In the genomic region with DNA sequence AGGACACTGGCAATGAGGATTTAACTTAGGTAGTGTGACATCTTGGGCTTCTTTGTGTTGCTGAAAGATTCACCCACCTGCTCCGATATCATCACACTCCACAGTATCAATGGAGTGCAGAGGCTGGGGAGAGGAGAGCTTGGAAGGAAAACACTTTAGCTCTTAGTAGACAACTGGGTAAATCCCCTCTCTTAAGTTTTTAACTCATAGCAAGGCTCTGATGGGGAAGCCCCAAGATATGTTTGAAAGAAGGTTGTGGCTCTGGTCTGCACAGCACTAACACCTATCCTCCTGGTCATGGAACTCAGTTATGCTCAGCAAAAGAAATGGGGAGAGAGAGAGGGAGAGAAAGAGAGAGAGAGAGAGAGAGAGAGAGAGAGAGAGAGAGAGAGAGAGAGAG, we compare ENCODE assay signal across 41 mouse cellular contexts. TPM values are rescaled to one million over a fixed set of nuclear protein-coding genes. Genes with fewer than 3 reads are reported as not detected.
"Had no signal": no experiment of that assay in that cellular context is flagged by ENCODE, and none has a peak within 500 bp of the region (broad histone marks: within the 10 kb centered on the region; RNA-seq: fewer than 3 reads in every experiment).

No protein-coding gene starts in this region.

- H3K36me3 ChIP-seq: heart, embryonic 10.5 days; heart, embryonic 12.5 days; heart, embryonic 13.5 days; heart, embryonic 15.5 days; hindbrain, embryonic 10.5 days; hindbrain, embryonic 12.5 days; hindbrain, embryonic 13.5 days; hindbrain, embryonic 15.5 days; intestine, embryonic 15.5 days; kidney, embryonic 15.5 days had no signal

- H3K9me3 ChIP-seq: heart, embryonic 10.5 days; heart, embryonic 12.5 days; heart, embryonic 13.5 days; heart, embryonic 15.5 days; hindbrain, embryonic 10.5 days; hindbrain, embryonic 12.5 days; hindbrain, embryonic 13.5 days; hindbrain, embryonic 15.5 days; intestine, embryonic 15.5 days; kidney, embryonic 15.5 days had no signal

- H3K9ac ChIP-seq: heart, embryonic 12.5 days; heart, embryonic 13.5 days; heart, embryonic 15.5 days; hindbrain, embryonic 12.5 days; hindbrain, embryonic 13.5 days; hindbrain, embryonic 14.5 days; hindbrain, embryonic 15.5 days; intestine, embryonic 15.5 days; kidney, embryonic 15.5 days had no signal

- H3K4me2 ChIP-seq: heart, embryonic 11.5 days; heart, embryonic 12.5 days; heart, embryonic 13.5 days; heart, embryonic 15.5 days; hindbrain, embryonic 12.5 days; hindbrain, embryonic 13.5 days; hindbrain, embryonic 14.5 days; hindbrain, embryonic 15.5 days; intestine, embryonic 15.5 days; kidney, embryonic 15.5 days had no signal

- H3K27me3 ChIP-seq: heart, embryonic 12.5 days; heart, embryonic 13.5 days; heart, embryonic 15.5 days; hindbrain, embryonic 12.5 days; hindbrain, embryonic 13.5 days; hindbrain, embryonic 15.5 days; intestine, embryonic 15.5 days; kidney, embryonic 15.5 days had no signal

- H3K4me3 ChIP-seq: heart, embryonic 10.5 days; heart, embryonic 12.5 days; heart, embryonic 13.5 days; heart, embryonic 15.5 days; hindbrain, embryonic 10.5 days; hindbrain, embryonic 12.5 days; hindbrain, embryonic 13.5 days; hindbrain, embryonic 15.5 days; intestine, embryonic 15.5 days; kidney, embryonic 15.5 days; layer of hippocampus, adult 2 months; left cerebral cortex, adult 2 months had no signal

- H3K27ac ChIP-seq: heart, embryonic 10.5 days; heart, embryonic 13.5 days; heart, embryonic 15.5 days; hindbrain, embryonic 10.5 days; hindbrain, embryonic 12.5 days; hindbrain, embryonic 13.5 days; hindbrain, embryonic 14.5 days; hindbrain, embryonic 15.5 days; hindbrain, postnatal 0 days; intestine, embryonic 15.5 days; kidney, embryonic 15.5 days; kidney, postnatal 0 days; layer of hippocampus, adult 2 months; left cerebral cortex, adult 2 months had no signal

- H3K4me1 ChIP-seq: heart, embryonic 10.5 days; heart, embryonic 12.5 days; heart, embryonic 13.5 days; heart, embryonic 15.5 days; hindbrain, embryonic 10.5 days; hindbrain, embryonic 12.5 days; hindbrain, embryonic 13.5 days; hindbrain, embryonic 15.5 days; intestine, embryonic 15.5 days; kidney, embryonic 15.5 days had no signal

- DNase-seq: heart, postnatal 10 days; heart, postnatal 14 days; heart, postnatal 36 days; heart, postnatal 4 days; kidney, adult 11 months; kidney, adult 2 months; kidney, adult 8-10 months; kidney, adult 9 months; kidney, postnatal 10 days; kidney, postnatal 14 days; kidney, postnatal 25 days; kidney, postnatal 36 days; kidney, postnatal 4 days; layer of hippocampus, adult 9-11 months; layer of hippocampus, postnatal 36 days had no signal

RNA-seq across cellular contexts. Expression of a gene that starts 32.2 kb away (rescaled TPM):
- total RNA-seq: heart, postnatal 10 days; hematopoietic stem cell, adult 5-6 weeks; hindbrain, postnatal 0 days; layer of hippocampus, adult 18-20 months; layer of hippocampus, adult 2 months; layer of hippocampus, adult 8-10 months; layer of hippocampus, postnatal 10 days; layer of hippocampus, postnatal 14 days; layer of hippocampus, postnatal 25 days; layer of hippocampus, postnatal 36 days; left cerebral cortex, adult 18-20 months; left cerebral cortex, adult 2 months; left cerebral cortex, adult 8-10 months had no signal
- polyA plus RNA-seq: heart, embryonic 10.5 days; heart, embryonic 11.5 days; heart, embryonic 12.5 days; heart, embryonic 14.5 days; hindbrain, embryonic 10.5 days; hindbrain, embryonic 12.5 days; intestine, embryonic 14.5 days; kidney, postnatal 0 days had no signal
